Mouse (Mus musculus) forebrain, embryonic 14.5 days (tissue): ENCODE measurements around the gene Nr4a1. TPM values are rescaled to one million over a fixed set of nuclear protein-coding genes. Genes with fewer than 3 reads are reported as not detected.

Experiments
- ATAC-seq: fragments of 200-750 bp; cut with Nextera tagmentation; 2 replicates; pipeline ENCODE4 v1.8.0; 2017; ENCODE audit warnings: mild to moderate bottlenecking, moderate library complexity
- DNase-seq: peaks from one replicate; pipeline ENCODE4 v3.0.0-alpha.2; 2015; ENCODE audit warnings: low spot score
- H3K27ac ChIP-seq: fragments of 300-500 bp; sonication (generic); 2 replicates; pipeline ENCODE4 v1.5.1; 2014; ENCODE audit warnings: low read depth, mild to moderate bottlenecking, control low read depth, low read length, moderate library complexity
- H3K27me3 ChIP-seq: fragments of 300-500 bp; sonication (generic); replicated peaks from 2 replicates; pipeline ENCODE4 v1.6.1; 2014; ENCODE audit warnings: low read length, control low read depth, mixed read lengths; ENCODE audit not compliant: control insufficient read depth, insufficient read depth
- H3K36me3 ChIP-seq: fragments of 300-500 bp; sonication (generic); 2 replicates; pipeline ENCODE4 v1.6.1; 2014; ENCODE audit warnings: low read length, control low read depth; ENCODE audit not compliant: control insufficient read depth, insufficient read depth
- H3K4me1 ChIP-seq: fragments of 300-500 bp; sonication (generic); 2 replicates; pipeline ENCODE4 v1.6.1; 2014; ENCODE audit warnings: antibody characterized with exemption, low read length, control low read depth; ENCODE audit not compliant: control insufficient read depth, insufficient read depth
- H3K4me2 ChIP-seq: fragments of 300-500 bp; sonication (generic); 2 replicates; pipeline ENCODE4 v1.6.1; 2014; ENCODE audit warnings: mild to moderate bottlenecking, control low read depth, low read length
- H3K4me3 ChIP-seq: fragments of 300-500 bp; sonication (generic); 2 replicates; pipeline ENCODE4 v1.5.1; 2014; ENCODE audit warnings: low read depth, low read length, control low read depth
- H3K9ac ChIP-seq: fragments of 300-500 bp; sonication (generic); 2 replicates; pipeline ENCODE4 v1.6.1; 2014; ENCODE audit warnings: mild to moderate bottlenecking, low read length, control low read depth, moderate library complexity
- H3K9me3 ChIP-seq: fragments of 300-500 bp; sonication (generic); replicated peaks from 2 replicates; pipeline ENCODE4 v1.6.1; 2016; ENCODE audit warnings: low read length, control low read depth, mixed read lengths; ENCODE audit not compliant: control insufficient read depth
- WGBS: fragments of 180-500 bp; shearing (Covaris S2); extraction: QIAGEN DNeasy Blood & Tissue Kit; methylation state at CpG from one replicate; pipeline ENCODE4 v1.1.7; 2014; 5-methylcytosine and 5-hydroxymethylcytosine counted together
- polyA plus RNA-seq: library from polyadenylated mRNA; unstranded; fragments of >200 nt; fragmentation: Nextera tagmentation; extraction: Ambion mirVana; gene quantifications from 2 replicates; pipeline ENCODE4 v1.2.1, GENCODE M21; 2014

The Nr4a1 gene
- polyA plus RNA-seq, 1 experiment from 2014 or later = 2.1 TPM

DNA sequence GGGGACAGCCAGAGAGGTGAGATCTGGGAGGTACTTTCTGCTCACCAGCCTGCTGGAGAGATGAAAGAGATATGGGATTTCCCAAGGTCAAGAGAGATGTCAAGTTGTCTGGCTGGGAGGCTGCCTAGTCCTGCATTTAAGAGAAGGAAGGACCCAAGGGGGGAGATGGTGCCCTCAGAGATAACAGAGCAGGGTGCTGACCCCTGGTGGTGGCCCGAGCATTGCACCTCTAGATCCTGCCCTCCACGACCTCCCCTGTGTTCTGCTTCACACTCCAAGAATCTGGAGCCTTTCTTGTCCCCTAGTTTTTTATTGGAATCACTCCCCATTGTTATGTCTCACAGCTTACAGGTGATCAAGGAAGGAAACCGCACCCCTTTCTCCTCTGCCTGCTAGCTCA, 17.2 kb upstream of the Nr4a1 start:
- WGBS = 3% methylated on average over 3 of the region's 3 CpGs
- Histone ChIP-seq H3K4me1 (peaks cover 4% of the 10 kb centered on the region), H3K9ac (no peak overlapping the region), H3K36me3 (no peaks in the 10 kb centered on the region), H3K27me3 (0 out of 2 replicates have a peak, but pooled peaks cover 2% of the 10 kb centered on the region), H3K4me2 (no peak overlapping the region), H3K27ac (no peak overlapping the region), H3K4me3 (no peak overlapping the region), H3K9me3 (no peaks in the 10 kb centered on the region)
- ATAC-seq (no peak), DNase-seq (no peak)

DNA sequence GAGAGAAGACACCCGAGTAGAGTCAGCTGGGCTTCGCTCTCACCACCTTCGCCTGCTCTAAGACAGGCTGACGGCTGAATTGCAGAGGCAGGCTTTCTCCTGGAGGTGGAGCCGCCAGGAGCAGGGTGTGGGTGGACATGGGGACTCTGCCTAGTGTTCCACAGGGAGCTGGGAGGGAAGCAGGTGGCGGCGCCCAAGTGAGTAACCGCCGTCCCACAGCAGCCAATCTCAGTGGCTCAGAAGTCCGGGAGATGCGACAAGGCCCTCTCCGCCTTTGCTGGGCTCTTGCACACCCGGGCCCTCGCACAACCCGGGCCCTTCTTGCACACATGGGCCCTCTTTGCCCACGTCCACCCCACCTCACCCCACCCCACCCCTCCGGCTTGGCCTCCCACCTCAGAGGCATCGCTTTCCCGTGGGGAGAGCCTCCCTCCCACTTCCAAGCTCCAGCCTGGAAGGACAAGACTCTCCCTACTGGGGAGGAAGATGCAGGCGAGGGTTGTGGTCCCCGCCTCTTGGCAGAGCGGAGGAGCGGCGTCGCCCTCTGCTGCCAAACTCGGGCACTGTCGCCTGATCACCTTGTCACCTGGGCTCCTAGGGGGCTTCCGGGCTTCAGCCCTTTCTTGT, 15.1 kb upstream of the Nr4a1 start:
- Histone ChIP-seq H3K9me3 (no peaks in the 10 kb centered on the region), H3K27ac (no peak overlapping the region), H3K4me3 (peak overlapping the region; percentile 16), H3K9ac (peak overlapping the region; percentile 49), H3K4me2 (peak overlapping the region; percentile 50), H3K27me3 (0 out of 2 replicates have a peak, but pooled peaks cover 2% of the 10 kb centered on the region), H3K36me3 (no peaks in the 10 kb centered on the region), H3K4me1 (peaks cover 4% of the 10 kb centered on the region)
- ATAC-seq = peak; percentile 55
- WGBS = 5% methylated on average over 28 of the region's 28 CpGs
- DNase-seq = peak; percentile 67

DNA sequence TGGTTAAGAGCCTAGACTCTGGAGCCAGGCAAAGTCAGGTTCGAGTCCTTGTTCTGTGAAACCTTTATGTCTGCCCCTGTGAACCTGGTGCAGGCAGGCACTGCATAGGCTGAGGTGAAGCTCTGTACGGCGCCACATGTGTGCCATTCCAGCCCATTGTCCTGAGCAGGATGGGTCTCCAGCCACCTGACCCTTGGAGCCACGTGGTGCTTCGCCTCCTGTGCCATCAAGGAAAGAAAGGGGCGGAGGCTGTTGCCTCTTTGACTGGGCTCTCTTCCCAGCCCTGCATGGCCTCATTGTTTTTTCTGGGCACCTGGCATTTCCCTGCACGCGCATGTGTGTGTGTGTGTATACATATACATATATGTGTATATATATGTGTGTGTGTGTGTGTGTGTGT, 14.2 kb upstream of the Nr4a1 start:
- WGBS = 59% methylated on average over 8 of the region's 8 CpGs
- no peak for DNase-seq
- H3K4me1 ChIP-seq = peaks cover 4% of the 10 kb centered on the region

DNA sequence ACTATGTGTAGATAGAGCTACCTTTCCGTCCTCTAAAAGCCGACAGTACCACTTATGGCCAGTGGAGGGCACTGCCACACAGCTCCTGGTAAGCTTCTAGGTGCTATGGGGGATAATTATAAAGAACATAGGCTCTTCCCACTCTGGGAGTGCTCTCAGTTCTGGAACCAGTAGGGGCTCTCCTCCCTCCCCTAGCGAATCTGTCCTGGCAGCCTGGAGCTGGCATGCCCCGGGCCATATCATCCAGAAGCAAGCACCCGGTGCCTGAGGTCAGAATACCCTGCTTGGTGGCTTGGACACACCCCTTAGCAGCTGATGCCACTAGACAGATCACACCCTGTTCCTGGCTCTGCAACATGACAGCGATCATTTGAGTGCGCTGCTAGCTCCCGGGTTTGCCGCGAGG, 13.3 kb upstream of the Nr4a1 start:
- no peak overlapping the region for H3K27ac ChIP-seq
- no peaks in the 10 kb centered on the region for H3K9me3 ChIP-seq
- 0 out of 2 replicates have a peak overlapping the region, but pooled peaks have one; percentile 11 for H3K4me3 ChIP-seq
- peaks cover 2% of the 10 kb centered on the region; the same call in 1 of the 2 replicates for H3K4me1 ChIP-seq
- peak; percentile 65; the same call in 1 of the 2 replicates for ATAC-seq
- peak overlapping the region; percentile 26 for H3K9ac ChIP-seq
- 0 out of 2 replicates have a peak, but pooled peaks cover 2% of the 10 kb centered on the region for H3K27me3 ChIP-seq
- DNase-seq = peak; percentile 91
- WGBS = 10% methylated on average over 10 of the region's 10 CpGs
- H3K4me2 ChIP-seq = peak overlapping the region; percentile 36
- no peaks in the 10 kb centered on the region for H3K36me3 ChIP-seq

More for the DNA sequence above, 14.2 kb upstream of the Nr4a1 start:
- Histone ChIP-seq H3K4me3 (no peak overlapping the region), H3K36me3 (no peaks in the 10 kb centered on the region), H3K27ac (no peak overlapping the region), H3K4me2 (no peak overlapping the region), H3K27me3 (0 out of 2 replicates have a peak, but pooled peaks cover 2% of the 10 kb centered on the region), H3K9me3 (no peaks in the 10 kb centered on the region), H3K9ac (no peak overlapping the region)
- ATAC-seq = no peak

DNA sequence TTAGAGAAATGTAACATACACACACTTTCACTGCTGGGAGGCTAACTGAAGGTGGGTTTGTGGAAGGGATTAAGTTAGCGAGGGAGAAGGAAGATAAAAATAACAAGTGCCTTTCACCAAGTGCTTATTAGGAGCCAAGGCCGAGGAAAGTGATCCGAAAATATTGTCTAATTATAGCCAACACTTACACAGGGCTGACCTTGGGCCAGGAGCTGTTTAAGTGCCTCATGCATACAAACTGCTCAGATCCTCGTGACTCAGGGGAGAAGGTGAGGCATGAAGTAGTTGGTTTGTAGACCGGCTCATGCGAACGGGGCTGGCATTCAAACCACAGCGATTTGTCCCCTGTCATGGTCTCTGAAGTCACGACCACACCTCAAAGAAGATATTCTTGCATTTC, 12.8 kb upstream of the Nr4a1 start:
- Histone ChIP-seq H3K27me3 (0 out of 2 replicates have a peak, but pooled peaks cover 2% of the 10 kb centered on the region), H3K9ac (peak overlapping the region; percentile 26), H3K27ac (no peak overlapping the region), H3K9me3 (no peaks in the 10 kb centered on the region), H3K4me2 (peak overlapping the region; percentile 36; the same call in 1 of the 2 replicates), H3K4me1 (peaks cover 3% of the 10 kb centered on the region; the same call in 1 of the 2 replicates), H3K4me3 (no peak overlapping the region), H3K36me3 (no peaks in the 10 kb centered on the region)
- DNase-seq = no peak
- 67% methylated on average over 9 of the region's 9 CpGs for WGBS
- no peak for ATAC-seq

DNA sequence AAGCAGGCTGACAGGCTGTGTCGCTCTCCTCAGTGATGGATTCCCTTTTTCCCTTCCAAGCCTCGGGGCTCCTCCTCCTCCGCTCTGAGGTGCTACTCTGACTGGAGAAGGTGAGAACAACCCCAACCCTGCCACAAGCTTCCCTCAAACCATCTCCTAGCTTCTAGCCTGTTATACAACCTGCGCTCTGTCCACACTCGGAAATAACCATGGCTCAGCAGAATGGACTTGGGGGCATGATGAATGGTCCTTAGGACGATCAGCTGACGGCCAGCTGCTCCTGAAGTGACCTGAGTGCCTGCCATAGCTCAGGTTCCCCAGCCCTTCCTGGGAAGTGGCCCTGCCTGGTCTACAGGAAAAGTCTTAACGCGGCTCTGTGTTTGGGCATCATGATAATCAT, 12.2 kb upstream of the Nr4a1 start:
- no peak overlapping the region for H3K9ac ChIP-seq
- no peak for ATAC-seq
- no peak overlapping the region for H3K4me3 ChIP-seq
- 0 out of 2 replicates have a peak, but pooled peaks cover 2% of the 10 kb centered on the region for H3K27me3 ChIP-seq
- no peaks in the 10 kb centered on the region for H3K36me3 ChIP-seq
- H3K4me2 ChIP-seq = no peak overlapping the region
- WGBS = 84% methylated on average over 9 of the region's 9 CpGs
- no peak overlapping the region for H3K27ac ChIP-seq
- H3K4me1 ChIP-seq = peaks cover 3% of the 10 kb centered on the region; the same call in 1 of the 2 replicates
- DNase-seq = no peak
- no peaks in the 10 kb centered on the region for H3K9me3 ChIP-seq

DNA sequence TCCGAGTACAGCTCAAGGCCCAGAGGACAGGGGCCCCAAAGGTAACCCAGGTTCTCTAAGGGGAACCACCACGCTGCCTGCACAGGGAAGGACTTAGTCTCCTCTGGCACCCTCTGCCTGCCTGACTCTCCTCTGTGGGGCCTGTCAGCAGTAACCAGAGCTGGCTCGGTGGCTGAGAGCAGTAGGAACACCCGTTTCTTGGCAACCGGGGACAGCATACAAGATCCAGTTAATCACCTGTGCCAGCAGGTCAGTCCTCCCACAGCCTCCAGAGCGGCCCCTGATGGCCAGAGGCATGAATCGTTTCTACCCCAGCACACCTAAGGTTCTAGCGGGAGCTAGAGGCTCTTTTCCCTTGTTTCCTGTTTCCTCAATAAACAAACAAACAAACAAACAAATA, 11.4 kb upstream of the Nr4a1 start:
- Histone ChIP-seq H3K4me3 (no peak overlapping the region), H3K4me2 (no peak overlapping the region), H3K36me3 (no peaks in the 10 kb centered on the region), H3K4me1 (peaks cover 3% of the 10 kb centered on the region; the same call in 1 of the 2 replicates), H3K9ac (no peak overlapping the region), H3K27me3 (0 out of 2 replicates have a peak, but pooled peaks cover 2% of the 10 kb centered on the region), H3K27ac (no peak overlapping the region), H3K9me3 (no peaks in the 10 kb centered on the region)
- ATAC-seq = no peak
- 21% methylated on average over 8 of the region's 8 CpGs for WGBS
- DNase-seq = no peak

DNA sequence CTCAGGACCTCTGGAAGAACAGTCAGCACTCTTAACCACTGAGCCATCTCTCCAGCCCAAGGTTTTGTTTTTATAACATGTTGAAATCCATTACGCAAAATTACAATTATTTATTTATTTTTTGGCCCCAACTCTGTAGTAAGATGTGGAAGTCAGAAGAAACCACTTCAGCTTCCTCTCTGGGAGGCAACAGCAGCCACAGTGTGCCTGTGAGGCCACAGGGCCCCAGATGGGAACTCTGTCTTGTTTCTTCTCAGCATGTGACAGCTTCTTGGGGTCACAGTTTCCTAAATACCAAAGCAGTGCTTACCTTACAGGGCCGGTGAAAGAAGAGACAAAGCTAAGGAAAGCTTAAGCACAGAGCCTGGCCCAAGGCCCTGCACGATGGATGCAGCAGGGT, 10.1 kb upstream of the Nr4a1 start:
- no peak overlapping the region for H3K27ac ChIP-seq
- WGBS = 73% methylated on average over 3 of the region's 3 CpGs
- H3K36me3 ChIP-seq = no peaks in the 10 kb centered on the region
- no peak overlapping the region for H3K9ac ChIP-seq
- ATAC-seq (no peak), DNase-seq (no peak)
- peaks cover 3% of the 10 kb centered on the region; the same call in 1 of the 2 replicates for H3K4me1 ChIP-seq
- no peaks in the 10 kb centered on the region for H3K27me3 ChIP-seq
- H3K4me3 ChIP-seq = no peak overlapping the region
- no peaks in the 10 kb centered on the region for H3K9me3 ChIP-seq
- H3K4me2 ChIP-seq = no peak overlapping the region
